Mouse (Mus musculus) T-helper 1 cell (primary cell): ENCODE data around the gene Pdhx.

Experiments
- in situ Hi-C: fragments of 300-600 bp; cut with MboI, MseI; formaldehyde crosslinking; loops from one replicate; pipeline ENCODE4 v1.15.1; 2025; ENCODE audit warnings: high pct_unique_total_duplicates

The Pdhx gene

DNA sequence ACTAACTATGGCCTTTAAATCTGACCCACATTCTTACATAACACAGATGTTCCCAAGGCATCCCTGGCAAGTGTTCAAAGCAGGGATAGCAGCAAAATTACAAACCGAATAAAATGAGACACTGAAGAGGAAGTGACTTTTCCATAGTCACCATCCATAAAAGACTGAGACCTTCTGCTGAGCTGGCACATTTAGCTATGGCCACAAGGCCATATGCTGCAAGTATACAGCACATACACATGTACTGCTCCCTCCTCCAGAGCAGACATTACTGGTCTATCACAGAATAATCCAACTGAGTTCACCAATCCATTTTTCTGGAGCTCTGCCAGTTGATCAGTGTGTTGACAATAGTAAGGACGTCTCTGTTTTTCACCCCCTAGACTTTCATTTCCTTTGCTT is 83.0 kb downstream of the Pdhx start:
- in situ Hi-C loops = no loop called here

DNA sequence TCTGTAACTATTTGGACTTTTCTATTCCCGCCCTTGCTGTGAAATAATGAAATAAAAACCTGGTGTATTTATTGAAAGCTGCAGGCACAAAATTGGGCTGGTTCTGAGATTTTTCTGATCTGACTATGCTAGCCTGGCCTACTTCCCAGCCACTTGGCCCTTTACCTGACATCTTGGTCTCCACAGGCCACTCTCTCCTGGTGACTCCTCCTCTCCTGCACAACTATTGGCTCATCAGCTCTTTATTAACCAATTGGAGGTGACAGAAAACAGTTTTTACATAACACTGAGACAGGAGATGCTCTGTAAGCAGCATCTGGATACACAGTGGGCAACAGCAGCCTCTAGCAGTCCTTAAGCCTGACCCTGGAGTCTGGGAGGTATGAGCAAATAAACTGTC is 83.9 kb downstream of the Pdhx start:
- in situ Hi-C loops = no loop called here

GRCm38 (mm10) chr2:102987708-102988010 is 85.7 kb downstream of the Pdhx start:
- in situ Hi-C loops = no loop called here

GRCm38 (mm10) chr2:102986964-102987707 is 86.2 kb downstream of the Pdhx start:
- in situ Hi-C loops = no loop called here

GRCm38 (mm10) chr2:102986424-102986823 is 86.9 kb downstream of the Pdhx start:
- in situ Hi-C loops = no loop called here

GRCm38 (mm10) chr2:102982822-102983221 is 90.5 kb downstream of the Pdhx start:
- in situ Hi-C loops = no loop called here

DNA sequence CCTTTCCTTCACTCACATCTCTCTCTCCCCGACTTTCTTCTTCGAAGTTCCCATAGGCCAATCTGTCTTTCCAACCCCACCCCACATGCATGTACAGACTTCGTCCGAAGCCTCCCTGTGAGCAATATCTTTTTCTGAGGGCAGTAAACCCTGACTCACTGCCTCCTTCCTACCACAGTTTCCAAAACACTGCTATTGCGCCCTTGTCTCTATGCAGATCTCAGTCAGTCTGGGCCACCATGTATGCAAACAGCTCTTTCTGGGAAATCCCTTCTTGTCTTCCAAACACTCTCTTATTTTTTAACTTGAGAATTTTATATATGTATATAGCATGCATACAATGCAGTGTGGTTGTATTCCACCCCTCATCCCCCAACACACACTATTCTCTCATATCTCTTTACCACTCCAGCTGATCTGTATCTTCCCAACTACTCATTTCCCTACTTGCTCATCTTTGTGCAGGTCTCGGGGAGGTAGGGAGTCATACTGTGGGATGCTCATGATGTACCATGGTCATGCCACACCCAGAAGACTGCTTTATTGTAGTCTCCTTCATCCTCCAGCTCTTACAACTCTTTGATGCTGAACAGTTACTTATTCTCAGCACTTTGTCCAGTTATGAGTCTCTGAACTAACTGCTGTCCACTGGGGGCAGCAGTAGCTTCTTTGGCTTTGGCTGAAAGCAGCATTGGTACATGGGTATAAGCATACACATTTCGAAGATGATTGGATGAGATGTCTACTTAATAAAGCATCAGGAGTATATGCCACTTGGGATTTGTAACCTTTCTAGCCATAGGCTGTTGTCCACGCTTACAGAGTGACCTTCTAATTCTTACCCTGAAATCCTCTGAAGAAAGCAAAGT is 91.6 kb downstream of the Pdhx start:
- in situ Hi-C loops = no loop called here

DNA sequence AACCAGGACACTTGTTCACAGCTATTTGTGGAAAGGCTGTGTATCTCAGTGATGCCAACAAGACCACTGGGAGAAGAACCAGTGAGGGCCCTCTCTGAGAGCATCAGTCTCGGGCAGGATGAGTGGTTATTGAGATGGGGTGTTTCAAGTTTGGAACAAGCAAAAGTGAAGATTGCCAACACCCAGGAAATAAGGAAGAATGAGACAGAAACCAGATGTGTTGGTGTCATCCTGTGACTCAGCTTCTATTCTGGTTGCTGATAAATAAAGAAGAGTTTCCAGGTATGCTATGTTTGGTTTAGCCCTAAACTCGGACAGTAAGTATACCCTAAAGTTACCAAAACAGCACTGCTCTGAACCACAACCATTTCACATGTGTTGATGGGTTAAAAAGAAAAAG is 92.4 kb downstream of the Pdhx start:
- in situ Hi-C loops = no loop called here

- in situ Hi-C loops = no loop called here
Measured at GRCm38 (mm10) chr2:102979519-102979918, 93.8 kb downstream of the Pdhx start.

- in situ Hi-C loops = no loop called here
Measured at GRCm38 (mm10) chr2:102979112-102979511, 94.2 kb downstream of the Pdhx start.

- in situ Hi-C loops = no loop called here
Measured at GRCm38 (mm10) chr2:102975358-102975945, 97.9 kb downstream of the Pdhx start.

DNA sequence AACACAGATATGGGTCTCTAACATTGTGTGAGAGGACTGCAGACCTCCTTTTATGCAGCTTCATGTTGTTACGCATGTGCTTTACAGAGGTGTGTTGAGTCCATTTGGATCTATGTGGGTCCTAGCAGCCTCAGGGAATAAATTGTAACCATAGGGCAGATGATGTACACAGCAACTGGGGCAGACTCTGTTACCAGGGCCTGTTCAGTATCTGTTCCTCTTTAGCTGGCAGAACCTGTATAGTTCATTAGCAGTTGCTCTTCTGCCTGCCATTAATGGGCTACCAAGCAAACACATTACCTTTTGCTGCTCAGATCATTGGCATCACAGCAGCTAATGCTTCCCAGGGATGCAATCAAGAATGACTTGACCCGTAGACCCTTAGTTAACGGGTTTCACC is 100.2 kb downstream of the Pdhx start:
- in situ Hi-C loops = no loop called here

- in situ Hi-C loops = no loop called here
Measured at GRCm38 (mm10) chr2:102972575-102972974, 100.7 kb downstream of the Pdhx start.

- in situ Hi-C loops = no loop called here
Measured at GRCm38 (mm10) chr2:102971951-102972350, 101.4 kb downstream of the Pdhx start.
